9 mouse cellular contexts compared by ENCODE assay signal in genomic region chr12:72081961-72082360, GRCm38 (mm10). TPM values are rescaled to one million over a fixed set of nuclear protein-coding genes. Genes with fewer than 3 reads are reported as not detected.
DNase-seq lines count a peak whose midpoint lies in the region; ATAC-seq and TF ChIP-seq lines count a peak whose summit lies in the region.
"Had no signal": no experiment of that assay in that cellular context is flagged by ENCODE, and none has a peak within 500 bp of the region (broad histone marks: within the 10 kb centered on the region; RNA-seq: fewer than 3 reads in every experiment).

No protein-coding gene starts in this region.

- no peak overlapping the region for H3K27ac ChIP-seq in heart, embryonic 12.5 days (ENCODE audit: poor library complexity, severe bottlenecking)
- H3K27ac ChIP-seq in heart, adult 2 months = no peak overlapping the region
- no peak overlapping the region for H3K27ac ChIP-seq in neural tube, embryonic 13.5 days (replicated peaks)
- no peak overlapping the region for H3K27ac ChIP-seq in liver, embryonic 16.5 days (ENCODE audit: low read length)

- TF ChIP-seq POLR2A in heart, adult 2 months (IDR thresholded peaks at IDR 0.05; ENCODE audit: insufficient read depth, low read depth, low read length) = no peak

- WGBS in heart, embryonic 12.5 days = 82% methylated on average over 3 of the region's 3 CpGs
- WGBS in heart, adult 2 months = 90% methylated on average over 3 of the region's 3 CpGs
- 66% methylated on average over 3 of the region's 3 CpGs for WGBS in neural tube, embryonic 13.5 days
- WGBS in liver, embryonic 16.5 days (ENCODE audit: insufficient replicate concordance) = 45% methylated on average over 3 of the region's 3 CpGs

- no peaks in the 10 kb centered on the region for H3K9me3 ChIP-seq in heart, embryonic 12.5 days (replicated peaks)
- no peaks in the 10 kb centered on the region for H3K9me3 ChIP-seq in neural tube, embryonic 13.5 days
- no peaks in the 10 kb centered on the region for H3K9me3 ChIP-seq in liver, embryonic 16.5 days (replicated peaks; ENCODE audit: control insufficient read depth, low read length)

- H3K4me1 ChIP-seq in heart, embryonic 12.5 days (replicated peaks) = peaks cover 19% of the 10 kb centered on the region
- H3K4me1 ChIP-seq in heart, adult 2 months (ENCODE audit: control insufficient read depth, insufficient read depth, low read length) = peaks cover 2% of the 10 kb centered on the region; the same call in 1 of the 2 replicates
- peaks cover 24% of the 10 kb centered on the region for H3K4me1 ChIP-seq in neural tube, embryonic 13.5 days (replicated peaks)
- peaks cover 7% of the 10 kb centered on the region; the same call in 1 of the 2 replicates for H3K4me1 ChIP-seq in liver, embryonic 16.5 days (ENCODE audit: control insufficient read depth, low read depth, low read length)

- no peak for DNase-seq in heart, adult 2 months
- no peak for DNase-seq in neural tube, embryonic 10.5 days (ENCODE audit: extremely low spot score, low spot score)
- no peak for DNase-seq in right cerebral cortex, postnatal 36 days (ENCODE audit: low spot score in 2 of 2)
- no peak for DNase-seq in frontal cortex, postnatal 14 days (ENCODE audit: low spot score in 2 of 2)
- no peak for DNase-seq in T-cell, adult 2 months (ENCODE audit: low spot score)
- DNase-seq: cerebellum, adult 11 months had no signal

- no peaks in the 10 kb centered on the region for H3K27me3 ChIP-seq in heart, embryonic 12.5 days (replicated peaks)
- no peaks in the 10 kb centered on the region for H3K27me3 ChIP-seq in heart, adult 2 months (ENCODE audit: control insufficient read depth, insufficient read depth, low read length)
- no peaks in the 10 kb centered on the region for H3K27me3 ChIP-seq in neural tube, embryonic 13.5 days
- H3K27me3 ChIP-seq in liver, embryonic 16.5 days (ENCODE audit: control insufficient read depth, insufficient read depth, low read depth, low read length) = peaks cover 13% of the 10 kb centered on the region

- intact Hi-C loops in heart, adult 2 months (cut with DNase I) = loop anchor here (10.0 kb wide), 1 partner anchor 453 kb away; the partner anchor contains the start of gene Pcnx4

- no peak for ATAC-seq in heart, embryonic 12.5 days (ENCODE audit: insufficient number of reproducible peaks, low FRiP score)
- ATAC-seq in neural tube, embryonic 13.5 days (ENCODE audit: low read depth) = no peak
- ATAC-seq in liver, embryonic 16.5 days (ENCODE audit: low read depth) = no peak

- no peaks in the 10 kb centered on the region for H3K79me2 ChIP-seq in heart, adult 2 months (replicated peaks; ENCODE audit: control insufficient read depth, insufficient read depth, low read length)

- H3K9ac ChIP-seq in heart, embryonic 12.5 days = no peak overlapping the region
- no peak overlapping the region for H3K9ac ChIP-seq in heart, adult 2 months (ENCODE audit: low read depth, low read length)
- H3K9ac ChIP-seq in neural tube, embryonic 13.5 days = peak overlapping the region; percentile 52
- H3K9ac ChIP-seq in liver, embryonic 16.5 days (ENCODE audit: low read depth, low read length) = no peak overlapping the region

- no peak for TF ChIP-seq CTCF in heart, adult 2 months (IDR thresholded peaks at IDR 0.05)

- no peak for TF ChIP-seq EP300 in heart, adult 2 months (IDR thresholded peaks at IDR 0.05; ENCODE audit: insufficient read depth, low read depth, low read length)

- peak overlapping the region; percentile 67 for H3K4me2 ChIP-seq in heart, embryonic 12.5 days
- peak overlapping the region; percentile 45 for H3K4me2 ChIP-seq in neural tube, embryonic 13.5 days
- peak overlapping the region; percentile 52; the same call in 1 of the 2 replicates for H3K4me2 ChIP-seq in liver, embryonic 16.5 days (ENCODE audit: low read depth, low read length)

- H3K36me3 ChIP-seq in heart, embryonic 12.5 days = 0 out of 2 replicates have a peak, but pooled peaks cover 1% of the 10 kb centered on the region
- 0 out of 2 replicates have a peak, but pooled peaks cover 3% of the 10 kb centered on the region for H3K36me3 ChIP-seq in heart, adult 2 months (ENCODE audit: control insufficient read depth, insufficient read depth, low read length)
- H3K36me3 ChIP-seq in neural tube, embryonic 13.5 days = no peaks in the 10 kb centered on the region
- H3K36me3 ChIP-seq in liver, embryonic 16.5 days (ENCODE audit: control insufficient read depth, insufficient read depth) = no peaks in the 10 kb centered on the region

- H3K4me3 ChIP-seq in heart, embryonic 12.5 days = peak overlapping the region; percentile 35; the same call in 1 of the 2 replicates
- no peak overlapping the region for H3K4me3 ChIP-seq in heart, adult 2 months
- H3K4me3 ChIP-seq in neural tube, embryonic 13.5 days = no peak overlapping the region
- no peak overlapping the region for H3K4me3 ChIP-seq in liver, embryonic 16.5 days (ENCODE audit: low read depth, low read length)

RNA-seq across cellular contexts. Expression of gene L3hypdh, which starts 3.3 kb away (rescaled TPM):
- 19.0 and 19.5 TPM in 2 replicates for polyA plus RNA-seq in heart, embryonic 12.5 days (2016; fragmentation: Nextera tagmentation; extraction: Ambion mirVana)
- total RNA-seq in heart, adult 2 months (2021) = 1 to 10 TPM; 6.0 to 6.1 TPM
- polyA plus RNA-seq in heart, adult 2 months (2012; rRNA removed) = 8.5 and 9.1 TPM in 2 replicates
- polyA plus RNA-seq in neural tube, embryonic 13.5 days (2015; fragmentation: Nextera tagmentation; extraction: Ambion mirVana) = 10.0 and 13.8 TPM in 2 replicates
- 9.8 and 10.2 TPM in 2 replicates for polyA plus RNA-seq in liver, embryonic 16.5 days (2015; fragmentation: Nextera tagmentation; extraction: Ambion mirVana)

RNA-seq across cellular contexts. Expression of gene Jkamp, which starts 3.4 kb away (rescaled TPM):
- polyA plus RNA-seq in heart, embryonic 12.5 days (2016; fragmentation: Nextera tagmentation; extraction: Ambion mirVana) = 63.0 and 68.5 TPM in 2 replicates
- 10 to 100 TPM; 19.9 to 21.9 TPM for total RNA-seq in heart, adult 2 months (2021)
- 60.4 and 100 TPM in 2 replicates for polyA plus RNA-seq in heart, adult 2 months (2012; rRNA removed)
- 140 and 160 TPM in 2 replicates for polyA plus RNA-seq in neural tube, embryonic 13.5 days (2015; fragmentation: Nextera tagmentation; extraction: Ambion mirVana)
- 15.9 and 17.4 TPM in 2 replicates for polyA plus RNA-seq in liver, embryonic 16.5 days (2015; fragmentation: Nextera tagmentation; extraction: Ambion mirVana)

RNA-seq across cellular contexts. Expression of gene Gpr135, which starts 11.0 kb away (rescaled TPM):
- polyA plus RNA-seq in heart, embryonic 12.5 days (2016; fragmentation: Nextera tagmentation; extraction: Ambion mirVana) = 0.55 and 0.56 TPM in 2 replicates
- under 1 TPM; 0.27 to 0.31 TPM for total RNA-seq in heart, adult 2 months (2021)
- polyA plus RNA-seq in heart, adult 2 months (2012; rRNA removed) = 0.59 and 0.78 TPM in 2 replicates
- 2.9 and 3.3 TPM in 2 replicates for polyA plus RNA-seq in neural tube, embryonic 13.5 days (2015; fragmentation: Nextera tagmentation; extraction: Ambion mirVana)
- 0.09 and 0.14 TPM in 2 replicates for polyA plus RNA-seq in liver, embryonic 16.5 days (2015; fragmentation: Nextera tagmentation; extraction: Ambion mirVana)
